Mouse (Mus musculus) layer of hippocampus, adult 8-10 months (tissue): ENCODE results near the gene Cdc42bpa. TPM values are rescaled to one million over a fixed set of nuclear protein-coding genes. Genes with fewer than 3 reads are reported as not detected.

ENCODE experiments used
- DNase-seq, 2 experiments: peaks; one replicate each; pipeline ENCODE4 v3.0.0; 2022; ENCODE audit warnings: low spot score in 2 of 2
- total RNA-seq, 4 experiments: library from RNA; stranded (reverse); gene quantifications; 2 replicates each; pipeline ENCODE4 v1.2.4; 2022

Cdc42bpa gene
- total RNA-seq, 4 experiments from 2014 or later, result 204 to 259 (median 236) TPM

DNA sequence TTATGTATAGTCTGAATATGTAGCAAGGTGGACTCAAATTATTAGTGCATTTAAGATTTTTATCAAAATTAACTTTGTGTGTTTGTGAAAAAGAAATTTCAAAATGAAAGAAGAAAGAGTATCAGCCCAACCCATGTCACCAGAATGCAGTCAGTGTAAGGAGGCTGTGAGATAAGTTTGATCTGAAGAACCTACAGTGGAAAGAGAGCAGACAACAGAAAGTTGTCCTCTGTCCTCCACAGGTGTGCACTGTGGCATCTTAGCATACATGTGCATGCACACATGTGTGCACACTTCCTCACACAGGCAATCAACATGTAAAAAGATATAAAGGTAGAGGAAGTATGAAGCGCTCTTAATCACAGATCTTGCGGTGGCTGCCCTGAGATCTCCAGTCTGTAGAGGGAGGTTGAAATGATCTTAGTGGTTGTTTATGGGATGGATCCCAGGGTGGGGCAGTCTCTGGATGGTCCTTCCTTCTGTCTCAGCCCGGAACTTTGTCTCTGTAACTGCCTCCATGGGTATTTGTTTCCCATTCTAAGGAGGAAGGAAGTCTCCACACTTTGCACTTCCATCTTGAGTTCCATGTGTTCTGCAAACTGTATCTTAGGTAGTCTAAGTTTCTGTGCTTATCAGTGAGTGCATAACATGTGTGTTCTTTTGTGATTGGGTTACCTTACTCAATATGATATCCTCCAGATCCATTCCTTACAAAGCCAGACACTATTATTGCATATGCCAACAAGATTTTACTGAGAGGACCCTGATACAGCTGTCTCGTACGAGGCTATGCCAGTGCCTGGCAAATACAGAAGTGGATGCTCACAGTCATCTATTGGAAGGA is 71.7 kb downstream of the Cdc42bpa start:
- no peak for DNase-seq

DNA sequence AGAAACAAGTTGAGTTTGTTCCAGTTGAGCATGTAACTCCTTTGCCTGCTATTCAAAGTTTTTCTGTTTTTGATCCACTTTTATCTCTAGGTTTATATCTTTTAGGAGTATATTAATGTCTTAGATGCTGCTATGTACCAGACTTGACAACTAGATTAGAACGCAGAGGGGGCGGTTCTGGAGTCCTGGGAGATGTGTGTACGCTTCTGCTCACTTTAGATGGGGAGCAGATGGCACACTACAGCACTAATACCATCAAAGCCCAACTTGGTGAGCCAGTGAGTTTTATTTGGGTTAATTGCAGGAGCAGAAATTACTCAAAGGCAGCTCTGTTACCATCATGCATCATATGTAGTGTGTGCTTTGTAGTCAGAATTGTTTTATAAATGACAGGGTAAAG is 77.2 kb downstream of the Cdc42bpa start:
- DNase-seq, result peak; percentile 58 to 59

- DNase-seq, result no peak
These were observed 83.9 kb downstream of the Cdc42bpa start for GRCm38 (mm10) chr1:180044160-180044559.

GRCm38 (mm10) chr1:180045172-180045571 is 84.9 kb downstream of the Cdc42bpa start:
- DNase-seq, result no peak

- DNase-seq, result no peak
These were observed 128.9 kb downstream of the Cdc42bpa start for GRCm38 (mm10) chr1:180089176-180089575.

- DNase-seq, result no peak
These were observed 138.2 kb downstream of the Cdc42bpa start for GRCm38 (mm10) chr1:180098426-180098825.

DNA sequence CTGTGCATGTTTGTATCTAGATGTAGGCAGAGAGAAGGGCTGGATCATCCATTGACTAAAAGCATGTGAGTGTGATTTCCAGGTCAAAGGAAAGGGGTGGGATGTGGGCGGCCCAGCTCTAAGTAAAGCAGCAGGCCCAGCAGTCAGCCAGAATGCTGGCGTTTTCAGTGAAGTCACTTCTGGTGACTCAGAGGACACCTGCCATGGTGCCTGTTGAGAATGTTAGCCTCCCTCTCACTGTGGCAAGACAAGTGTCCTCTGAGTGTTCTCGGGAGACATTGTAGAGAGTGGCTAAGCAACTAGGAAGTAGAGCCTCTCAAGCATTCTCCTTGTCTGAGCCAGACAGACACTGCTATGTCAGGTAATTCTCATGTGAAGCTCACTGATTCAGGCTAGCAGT is 144.3 kb downstream of the Cdc42bpa start:
- DNase-seq, result no peak

DNA sequence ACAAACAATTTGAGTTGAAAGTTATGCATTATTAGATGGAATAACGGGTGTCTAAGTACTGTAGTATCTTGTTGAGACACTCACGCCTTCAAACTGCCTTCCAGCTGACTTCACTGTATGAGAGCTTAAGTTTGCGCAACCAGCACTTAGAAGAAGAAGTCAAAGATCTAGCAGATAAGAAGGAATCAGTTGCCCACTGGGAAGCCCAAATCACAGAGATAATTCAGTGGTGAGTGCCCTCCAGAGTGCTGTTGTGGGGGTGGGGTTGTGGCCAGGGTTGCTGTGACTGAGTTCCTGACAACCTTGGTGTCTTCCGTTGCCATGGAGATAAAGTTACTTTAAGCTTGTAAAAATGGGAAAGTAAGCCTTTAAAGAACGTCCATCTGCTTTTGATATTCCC is 148.8 kb downstream of the Cdc42bpa start:
- DNase-seq, result no peak

DNA sequence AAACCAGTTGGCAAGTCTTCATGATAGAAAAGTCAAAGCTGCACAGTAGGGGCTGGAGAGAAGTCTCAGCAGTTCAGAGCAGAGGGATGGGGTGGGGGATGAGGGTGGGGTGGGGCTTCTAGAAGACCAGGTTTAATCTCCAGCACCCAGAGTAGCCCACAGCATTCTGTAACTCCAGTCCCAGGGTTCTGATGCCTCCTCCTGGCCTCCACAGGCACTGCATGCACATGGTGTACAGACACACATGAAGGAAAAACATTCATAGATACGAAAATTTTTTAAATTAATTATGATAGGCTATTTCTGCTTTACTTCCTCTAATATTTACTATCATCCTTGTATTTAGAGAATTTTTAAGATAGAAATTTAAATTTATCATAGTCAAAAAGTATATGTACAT is 156.3 kb downstream of the Cdc42bpa start:
- DNase-seq, result no peak

GRCm38 (mm10) chr1:180118233-180118632 is 158.0 kb downstream of the Cdc42bpa start:
- DNase-seq, result no peak

DNA sequence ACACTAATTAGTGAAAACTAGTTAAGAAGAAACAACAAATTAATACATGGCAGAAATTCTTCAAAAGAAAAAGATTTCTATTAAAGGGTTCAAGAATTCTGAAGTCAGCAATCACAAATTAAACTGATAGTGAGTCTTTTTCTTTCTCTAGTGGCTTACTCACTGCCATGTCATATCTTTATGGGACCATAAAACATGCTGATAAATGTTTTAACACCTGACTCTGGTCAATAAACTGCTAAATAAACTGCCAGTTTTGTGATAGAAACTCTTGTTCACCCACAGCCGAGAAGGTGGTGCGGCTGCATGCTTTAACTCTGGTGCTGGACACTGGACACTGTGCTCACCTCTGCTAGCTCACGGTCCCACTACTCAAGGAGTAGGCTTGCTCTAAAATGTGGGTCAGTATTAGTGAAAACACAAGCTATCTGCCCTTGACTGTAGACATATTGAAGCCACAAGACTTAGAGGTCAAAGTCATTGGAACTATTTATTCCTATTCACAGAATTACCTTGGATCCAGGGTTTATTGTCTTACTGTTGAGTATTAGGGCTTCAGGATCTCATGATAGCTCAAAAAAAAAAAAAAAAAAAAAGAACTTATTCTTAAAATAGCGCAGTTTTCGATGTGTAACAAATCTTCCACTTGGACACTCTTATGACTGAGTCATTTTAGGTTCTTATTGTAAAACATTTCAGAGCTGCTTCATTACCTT is 168.0 kb downstream of the Cdc42bpa start:
- DNase-seq, result no peak

DNA sequence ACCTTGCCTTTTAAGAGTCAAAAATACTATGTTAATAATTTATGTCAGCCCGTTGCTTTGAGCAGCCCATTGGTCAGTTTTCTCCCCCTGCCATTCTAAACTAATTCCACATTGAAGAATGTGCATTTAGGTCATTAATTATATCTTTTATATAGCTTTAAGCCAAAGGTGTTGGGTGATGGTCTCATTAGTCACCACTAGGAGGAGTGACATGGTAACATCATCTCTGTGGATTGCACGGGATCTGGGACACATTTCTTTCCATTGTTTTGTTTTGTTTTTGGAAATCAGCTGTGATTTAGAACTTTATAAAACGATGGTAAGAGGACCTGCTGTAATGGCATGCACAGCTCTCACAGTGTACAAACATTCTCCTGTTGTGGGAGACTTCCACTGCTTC is 171.1 kb downstream of the Cdc42bpa start:
- DNase-seq, result no peak

DNA sequence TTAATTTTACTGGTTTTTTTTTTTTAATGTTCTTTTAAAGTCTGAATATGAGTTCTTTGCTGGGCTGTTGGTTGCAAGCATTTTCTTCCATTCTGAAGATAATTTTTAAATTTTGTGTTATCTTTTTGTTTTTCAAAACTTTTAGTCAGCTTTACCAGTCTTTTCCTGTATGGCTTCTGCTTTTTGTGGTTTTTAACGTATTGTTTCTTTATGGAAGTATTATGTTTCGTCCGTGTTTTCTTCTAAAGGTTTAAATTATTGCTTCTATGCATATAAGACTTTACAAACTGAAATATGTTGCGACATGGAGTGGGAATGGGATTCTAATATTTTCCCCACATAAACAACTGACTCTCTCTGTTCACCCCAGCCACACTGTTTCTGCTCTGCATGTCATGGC is 171.9 kb downstream of the Cdc42bpa start:
- no peak for DNase-seq

- DNase-seq, result no peak
These were observed 178.9 kb downstream of the Cdc42bpa start for GRCm38 (mm10) chr1:180139158-180139557.

DNA sequence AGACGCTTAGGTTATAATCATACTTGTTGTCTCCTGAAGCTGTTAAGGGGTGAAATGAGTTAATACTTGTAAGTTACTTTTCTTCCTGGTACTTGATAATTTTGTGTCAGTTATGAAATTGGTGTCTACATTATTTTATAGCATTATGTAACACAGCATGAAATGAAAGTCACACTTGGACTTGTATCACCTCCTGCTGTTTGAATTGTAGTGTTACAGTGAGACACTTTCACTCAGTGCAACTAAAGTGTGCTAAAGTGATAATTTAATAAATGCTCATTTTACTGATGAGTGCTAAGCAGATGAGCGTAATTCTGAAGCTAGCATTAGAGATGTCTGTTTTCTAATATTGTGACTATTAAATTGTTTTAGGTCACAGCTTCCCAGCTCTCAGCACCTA is 180.7 kb downstream of the Cdc42bpa start:
- no peak for DNase-seq

DNA sequence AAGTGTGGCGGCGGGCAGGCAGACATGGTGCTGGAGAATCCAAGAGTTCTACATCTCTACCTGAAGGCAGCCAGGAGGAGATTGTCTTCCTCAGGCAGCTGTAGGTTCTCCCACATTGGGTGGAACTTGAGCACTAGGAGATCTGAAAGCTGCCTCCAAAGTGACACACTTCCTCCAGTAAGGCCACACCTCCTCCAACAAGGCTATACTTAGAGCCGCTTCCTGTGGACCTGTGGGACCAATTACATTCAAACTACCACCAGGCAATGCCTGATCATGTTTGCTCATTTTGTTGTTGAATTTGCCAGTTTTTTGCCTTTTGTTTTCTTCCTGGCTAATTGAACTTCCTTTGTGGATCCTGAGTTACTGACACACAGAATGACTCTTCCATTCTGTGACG is 187.8 kb downstream of the Cdc42bpa start:
- no peak for DNase-seq

DNA sequence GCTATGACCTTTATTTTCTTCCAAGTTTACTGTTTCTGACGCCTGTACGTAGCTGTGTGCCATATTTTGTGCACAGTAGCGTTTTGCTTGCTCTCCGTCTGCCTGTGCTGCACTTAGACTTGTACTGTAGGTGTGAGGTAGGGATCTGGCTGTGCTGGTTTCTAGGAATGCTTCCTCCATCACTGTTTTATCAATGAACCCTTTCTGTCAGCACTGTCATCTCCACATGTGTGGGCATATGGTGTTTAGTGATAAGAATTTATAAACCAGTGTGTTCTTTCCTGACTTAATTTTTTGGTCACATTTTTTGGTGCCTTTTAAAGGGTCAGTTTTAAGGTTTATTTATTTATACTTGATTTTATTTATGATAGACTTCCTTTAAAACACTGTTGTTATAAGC is 188.3 kb downstream of the Cdc42bpa start:
- DNase-seq, result no peak

- DNase-seq, result no peak
These were observed 190.9 kb downstream of the Cdc42bpa start for GRCm38 (mm10) chr1:180151191-180151590.

DNA sequence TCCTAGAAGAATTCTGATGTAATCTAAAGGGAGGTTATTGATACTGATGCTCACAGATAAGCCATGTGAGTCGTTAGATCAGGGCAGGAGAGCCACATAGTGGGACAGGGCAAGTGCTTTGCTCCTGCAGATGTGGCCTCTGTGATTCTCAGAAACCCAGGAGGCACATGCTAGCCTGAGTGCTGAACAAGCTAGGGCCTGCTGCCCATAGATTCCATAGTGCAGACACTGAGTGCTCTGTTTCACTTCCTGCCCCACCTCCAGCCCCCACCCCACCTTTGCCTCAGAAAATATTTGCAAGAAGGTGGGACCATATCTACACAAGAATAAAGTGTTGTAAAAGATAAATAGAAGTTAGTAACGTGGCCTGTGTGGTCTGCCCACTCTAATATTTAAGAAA is 198.4 kb downstream of the Cdc42bpa start:
- DNase-seq, result no peak

- no peak for DNase-seq
These were observed 200.3 kb downstream of the Cdc42bpa start for GRCm38 (mm10) chr1:180160545-180160944.

DNA sequence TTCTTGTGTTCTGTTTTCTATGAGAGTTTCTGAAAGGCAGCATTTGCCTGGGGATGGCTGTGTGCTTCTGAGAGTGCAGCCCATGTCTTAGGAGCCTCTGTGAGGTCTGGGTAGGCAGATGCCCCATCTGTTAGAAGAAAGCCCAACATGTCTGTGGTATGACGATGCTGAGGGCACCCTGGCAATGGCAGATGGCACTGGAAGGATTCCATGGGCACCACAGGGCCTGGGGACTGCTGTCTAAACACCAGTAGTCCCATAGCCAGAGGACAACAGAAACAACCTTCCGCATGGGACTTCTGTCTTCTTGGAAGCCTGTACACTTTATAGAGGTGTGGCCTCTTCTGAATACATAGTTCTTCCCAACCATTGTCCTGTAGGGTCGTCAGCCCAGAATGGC is 200.9 kb downstream of the Cdc42bpa start:
- no peak for DNase-seq

DNA sequence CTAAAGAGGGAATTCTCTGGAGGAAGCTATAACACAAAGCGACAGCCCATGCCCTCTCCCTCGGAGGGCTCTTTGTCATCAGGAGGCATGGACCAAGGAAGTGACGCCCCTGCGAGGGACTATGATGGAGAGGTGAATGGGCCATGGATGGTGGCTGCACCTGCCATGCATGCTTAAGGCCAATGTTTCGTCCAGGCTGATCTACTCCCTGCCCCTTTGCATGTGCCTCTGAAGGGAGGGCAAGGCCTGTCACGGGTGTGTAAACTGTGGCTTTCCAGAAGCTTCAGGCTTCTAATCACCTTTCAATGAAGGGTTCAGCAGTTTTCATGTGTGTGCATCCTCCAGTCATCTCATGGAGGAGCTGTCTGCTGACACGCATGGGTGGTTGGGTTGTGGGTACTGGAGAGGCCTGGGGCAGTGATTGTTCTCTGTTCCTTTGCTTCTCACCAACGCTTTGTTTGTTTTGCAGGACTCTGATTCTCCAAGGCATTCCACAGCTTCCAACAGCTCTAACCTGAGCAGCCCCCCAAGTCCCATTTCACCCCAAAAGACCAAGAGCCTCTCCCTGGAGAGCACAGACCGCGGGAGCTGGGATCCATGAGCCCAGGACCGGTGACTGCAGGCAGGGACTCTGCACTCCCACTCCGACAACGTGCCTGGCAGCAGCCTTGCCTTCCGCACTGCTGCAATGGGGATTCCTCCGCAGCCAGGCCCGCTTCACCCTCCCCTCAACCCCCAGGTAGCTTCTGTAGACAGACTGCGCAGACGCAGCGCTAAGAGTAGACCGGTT is 201.5 kb downstream of the Cdc42bpa start:
- no peak for DNase-seq
